Mouse (Mus musculus) MEL (cell line): ENCODE measurements at regions not wholly inside any gene's neighbourhood (a gene's known extent, or its start where the extent isn't known, plus 50 kb on each side); places are given as distances from the start of the nearest gene placed in this dataset.

Experiments
- CTCF ChIP-seq, 3 experiments: IDR thresholded peaks in 2 of 3; conservative IDR thresholded peaks in 1 of 3; 2 replicates each; pipeline ENCODE4 v1.5.1; 2011 to 2012; ENCODE audit warnings: low read length in 3 of 3, low read depth in 2 of 3, mild to moderate bottlenecking in 2 of 3, improper control_type of control experiment in 1 of 3, inconsistent platforms in 1 of 3, mixed read lengths in 1 of 3, moderate library complexity in 1 of 3; ENCODE audit not compliant: control insufficient read depth in 1 of 3, insufficient read depth in 1 of 3, poor library complexity in 1 of 3, severe bottlenecking in 1 of 3
- ETS1 ChIP-seq: IDR thresholded peaks from 2 replicates; pipeline ENCODE4 v1.6.1; 2012; ENCODE audit warnings: low read depth, mild to moderate bottlenecking, inconsistent platforms, low read length, improper control_type of control experiment, moderate library complexity
- POLR2A ChIP-seq, 2 experiments: IDR thresholded peaks; 2 replicates each; pipeline ENCODE4 v1.6.1; 2011 to 2012; ENCODE audit warnings: low read length in 2 of 2, mild to moderate bottlenecking in 2 of 2, control low read depth in 1 of 2, improper control_type of control experiment in 1 of 2, low read depth in 1 of 2, moderate library complexity in 1 of 2; ENCODE audit not compliant: control insufficient read depth in 1 of 2, insufficient read depth in 1 of 2, poor library complexity in 1 of 2

- TF ChIP-seq CTCF (IDR thresholded peaks at IDR 0.05 in 2 of 3, conservative IDR thresholded peaks at IDR 0.05 in 1 of 3; ENCODE audit: control insufficient read depth in 1 of 3, insufficient read depth in 1 of 3, low read depth in 2 of 3, low read length in 3 of 3, poor library complexity in 1 of 3, severe bottlenecking in 1 of 3): no peak
- TF ChIP-seq POLR2A (IDR thresholded peaks at IDR 0.05; ENCODE audit: control insufficient read depth in 1 of 2, insufficient read depth in 1 of 2, low read depth in 1 of 2, low read length in 2 of 2, poor library complexity in 1 of 2): no peak
- no peak for TF ChIP-seq ETS1
Measured at GRCm38 (mm10) chr5:16445056-16445455, 108.2 kb upstream of the Hgf start.
